Mouse (Mus musculus): Measurements from ENCODE around the gene Fbxw25. TPM values are rescaled to one million over a fixed set of nuclear protein-coding genes. Genes with fewer than 3 reads are reported as not detected.
"Not testable (repeated sequence)": the region's sequence is repeated elsewhere in the genome, so short reads cannot be mapped to it uniquely, and the experiment has no call there.

Fbxw25 gene
- polyA plus RNA-seq (2015; fragmentation: Nextera tagmentation; extraction: Ambion mirVana): not detected in 2 replicates

- WGBS: 66% methylated on average over 2 of the region's 2 CpGs
- H3K4me1 ChIP-seq (ENCODE audit: control insufficient read depth, insufficient read depth, low read length); H3K9me3 ChIP-seq (ENCODE audit: control insufficient read depth, low read length); H3K27me3 ChIP-seq (replicated peaks; ENCODE audit: control insufficient read depth, insufficient read depth, low read length); H3K36me3 ChIP-seq (ENCODE audit: control insufficient read depth, insufficient read depth, low read length); H3K27ac ChIP-seq (ENCODE audit: low read length); H3K4me2 ChIP-seq (ENCODE audit: low read depth, low read length); ATAC-seq; H3K9ac ChIP-seq (ENCODE audit: low read depth, low read length); H3K4me3 ChIP-seq (ENCODE audit: low read length): not testable (repeated sequence)
These were observed at the start of gene Fbxw25 for GRCm38 (mm10) chr9:109664552-109664951. Gene Fbxw25 (minus strand): TSS chr9:109664652.

GRCm38 (mm10) chr9:109702600-109702999, 38.1 kb upstream of the Fbxw25 start, which contains the start of gene Fbxw18:
Gene Fbxw18 (minus strand): TSS chr9:109702700.
- H3K9me3 ChIP-seq (ENCODE audit: control insufficient read depth, low read length); H3K36me3 ChIP-seq (ENCODE audit: control insufficient read depth, insufficient read depth, low read length); H3K4me3 ChIP-seq (ENCODE audit: low read length); H3K27me3 ChIP-seq (replicated peaks; ENCODE audit: control insufficient read depth, insufficient read depth, low read length); H3K27ac ChIP-seq (ENCODE audit: low read length); H3K4me2 ChIP-seq (ENCODE audit: low read depth, low read length); H3K4me1 ChIP-seq (ENCODE audit: control insufficient read depth, insufficient read depth, low read length); H3K9ac ChIP-seq (ENCODE audit: low read depth, low read length); ATAC-seq: not testable (repeated sequence)
- 70% methylated on average over 4 of the region's 4 CpGs for WGBS

- no peaks in the 10 kb centered on the region for H3K9me3 ChIP-seq (ENCODE audit: control insufficient read depth, low read length)
- no peaks in the 10 kb centered on the region for H3K27me3 ChIP-seq (replicated peaks; ENCODE audit: control insufficient read depth, insufficient read depth, low read length)
- no peaks in the 10 kb centered on the region for H3K4me1 ChIP-seq (ENCODE audit: control insufficient read depth, insufficient read depth, low read length)
- no peak overlapping the region for H3K4me3 ChIP-seq (ENCODE audit: low read length)
- H3K9ac ChIP-seq (ENCODE audit: low read depth, low read length): no peak overlapping the region
- H3K27ac ChIP-seq (ENCODE audit: low read length): no peak overlapping the region
- 7% methylated on average over 1 of the region's 1 CpGs for WGBS
- ATAC-seq: no peak
- H3K36me3 ChIP-seq (ENCODE audit: control insufficient read depth, insufficient read depth, low read length): no peaks in the 10 kb centered on the region
- no peak overlapping the region for H3K4me2 ChIP-seq (ENCODE audit: low read depth, low read length)
These were observed 20.8 kb upstream of the Fbxw25 start for GRCm38 (mm10) chr9:109685299-109685698.

GRCm38 (mm10) chr9:109625957-109626356, 38.5 kb downstream of the Fbxw25 start, which contains the start of gene Fbxw24:
Gene Fbxw24 (minus strand): TSS chr9:109626057.
- 77% methylated on average over 2 of the region's 2 CpGs for WGBS

GRCm38 (mm10) chr9:109606837-109607236, 57.6 kb downstream of the Fbxw25 start:
- H3K4me3 ChIP-seq (ENCODE audit: low read length); H3K9me3 ChIP-seq (ENCODE audit: control insufficient read depth, low read length); ATAC-seq; H3K4me1 ChIP-seq (ENCODE audit: control insufficient read depth, insufficient read depth, low read length); H3K27me3 ChIP-seq (replicated peaks; ENCODE audit: control insufficient read depth, insufficient read depth, low read length); H3K36me3 ChIP-seq (ENCODE audit: control insufficient read depth, insufficient read depth, low read length); H3K27ac ChIP-seq (ENCODE audit: low read length); H3K4me2 ChIP-seq (ENCODE audit: low read depth, low read length); H3K9ac ChIP-seq (ENCODE audit: low read depth, low read length): not testable (repeated sequence)
- WGBS: 44% methylated on average over 5 of the region's 5 CpGs

More at GRCm38 (mm10) chr9:109625957-109626356, 38.5 kb downstream of the Fbxw25 start, which contains the start of gene Fbxw24:
- H3K9ac ChIP-seq (ENCODE audit: low read depth, low read length); H3K36me3 ChIP-seq (ENCODE audit: control insufficient read depth, insufficient read depth, low read length); H3K9me3 ChIP-seq (ENCODE audit: control insufficient read depth, low read length); H3K27ac ChIP-seq (ENCODE audit: low read length); ATAC-seq; H3K4me3 ChIP-seq (ENCODE audit: low read length); H3K4me2 ChIP-seq (ENCODE audit: low read depth, low read length); H3K4me1 ChIP-seq (ENCODE audit: control insufficient read depth, insufficient read depth, low read length); H3K27me3 ChIP-seq (replicated peaks; ENCODE audit: control insufficient read depth, insufficient read depth, low read length): not testable (repeated sequence)

- H3K27ac ChIP-seq (ENCODE audit: low read length); H3K36me3 ChIP-seq (ENCODE audit: control insufficient read depth, insufficient read depth, low read length); H3K9me3 ChIP-seq (ENCODE audit: control insufficient read depth, low read length); H3K4me3 ChIP-seq (ENCODE audit: low read length); H3K4me1 ChIP-seq (ENCODE audit: control insufficient read depth, insufficient read depth, low read length); H3K4me2 ChIP-seq (ENCODE audit: low read depth, low read length); ATAC-seq; H3K9ac ChIP-seq (ENCODE audit: low read depth, low read length); H3K27me3 ChIP-seq (replicated peaks; ENCODE audit: control insufficient read depth, insufficient read depth, low read length): not testable (repeated sequence)
- 58% methylated on average over 2 of the region's 2 CpGs for WGBS
These were observed 62.3 kb downstream of the Fbxw25 start for GRCm38 (mm10) chr9:109602128-109602527.

- no peak for ATAC-seq
- no peak overlapping the region for H3K27ac ChIP-seq (ENCODE audit: low read length)
These were observed 67.2 kb downstream of the Fbxw25 start for GRCm38 (mm10) chr9:109597226-109597625.

More at GRCm38 (mm10) chr9:109597226-109597625, 67.2 kb downstream of the Fbxw25 start:
- Histone ChIP-seq H3K4me1 (ENCODE audit: control insufficient read depth, insufficient read depth, low read length) (no peaks in the 10 kb centered on the region), H3K4me2 (ENCODE audit: low read depth, low read length) (no peak overlapping the region), H3K4me3 (ENCODE audit: low read length) (no peak overlapping the region), H3K9me3 (ENCODE audit: control insufficient read depth, low read length) (no peaks in the 10 kb centered on the region), H3K9ac (ENCODE audit: low read depth, low read length) (no peak overlapping the region), H3K36me3 (ENCODE audit: control insufficient read depth, insufficient read depth, low read length) (no peaks in the 10 kb centered on the region), H3K27me3 (replicated peaks; ENCODE audit: control insufficient read depth, insufficient read depth, low read length) (no peaks in the 10 kb centered on the region)

Other genes starting within 250 kb of the Fbxw25 start
- gene Fbxw16, start 215.5 kb downstream of the Fbxw25 start, polyA plus RNA-seq (2015; fragmentation: Nextera tagmentation; extraction: Ambion mirVana): not detected in 2 replicates
- gene Fbxw19, start 168.8 kb downstream of the Fbxw25 start, polyA plus RNA-seq (2015; fragmentation: Nextera tagmentation; extraction: Ambion mirVana): not detected in 2 replicates
- gene Fbxw15, start 96.4 kb downstream of the Fbxw25 start, polyA plus RNA-seq (2015; fragmentation: Nextera tagmentation; extraction: Ambion mirVana): not detected in 2 replicates
- gene Fbxw24, start 38.6 kb downstream of the Fbxw25 start, polyA plus RNA-seq (2015; fragmentation: Nextera tagmentation; extraction: Ambion mirVana): 0.09 TPM in 1 of 2 replicates, not detected in the other
- 0.09 TPM in 1 of 2 replicates, not detected in the other for gene Fbxw18, start 38.0 kb upstream of the Fbxw25 start, polyA plus RNA-seq (2015; fragmentation: Nextera tagmentation; extraction: Ambion mirVana)
- gene Fbxw26, start 81.4 kb upstream of the Fbxw25 start, polyA plus RNA-seq (2015; fragmentation: Nextera tagmentation; extraction: Ambion mirVana): 0.07 and 0.18 TPM in 2 replicates
- gene Fbxw27, start 126.0 kb upstream of the Fbxw25 start, polyA plus RNA-seq (2015; fragmentation: Nextera tagmentation; extraction: Ambion mirVana): not detected in 2 replicates
- 0.18 and 0.67 TPM in 2 replicates for gene Spink8, start 147.6 kb upstream of the Fbxw25 start, polyA plus RNA-seq (2015; fragmentation: Nextera tagmentation; extraction: Ambion mirVana)
- 97.0 and 98.7 TPM in 2 replicates for gene Nme6, start 168.1 kb upstream of the Fbxw25 start, polyA plus RNA-seq (2015; fragmentation: Nextera tagmentation; extraction: Ambion mirVana)
- gene Camp, start 185.0 kb upstream of the Fbxw25 start, polyA plus RNA-seq (2015; fragmentation: Nextera tagmentation; extraction: Ambion mirVana): 1.9 and 3.5 TPM in 2 replicates
- gene Cdc25a, start 210.9 kb upstream of the Fbxw25 start, polyA plus RNA-seq (2015; fragmentation: Nextera tagmentation; extraction: Ambion mirVana): 31.2 and 31.3 TPM in 2 replicates